Mouse (Mus musculus) kidney, postnatal 36 days (tissue): ENCODE measurements around the gene Xrcc1.
"Not testable (repeated sequence)": the region's sequence is repeated elsewhere in the genome, so short reads cannot be mapped to it uniquely, and the experiment has no call there.

Experiments used
- DNase-seq, 2 experiments: peaks; one replicate each; pipeline ENCODE4 v3.0.0; 2021 to 2022; ENCODE audit warnings: mixed read lengths in 2 of 2

Gene Xrcc1

GRCm38 (mm10) chr7:24546068-24546614, at the start of gene Xrcc1, which contains the start of gene Pinlyp:
TSS of gene Xrcc1 (plus strand) at chr7:24546289.
TSS of gene Pinlyp (minus strand) at chr7:24546118.
- DNase-seq: peak in 1 of 2 experiments; percentile 21

DNA sequence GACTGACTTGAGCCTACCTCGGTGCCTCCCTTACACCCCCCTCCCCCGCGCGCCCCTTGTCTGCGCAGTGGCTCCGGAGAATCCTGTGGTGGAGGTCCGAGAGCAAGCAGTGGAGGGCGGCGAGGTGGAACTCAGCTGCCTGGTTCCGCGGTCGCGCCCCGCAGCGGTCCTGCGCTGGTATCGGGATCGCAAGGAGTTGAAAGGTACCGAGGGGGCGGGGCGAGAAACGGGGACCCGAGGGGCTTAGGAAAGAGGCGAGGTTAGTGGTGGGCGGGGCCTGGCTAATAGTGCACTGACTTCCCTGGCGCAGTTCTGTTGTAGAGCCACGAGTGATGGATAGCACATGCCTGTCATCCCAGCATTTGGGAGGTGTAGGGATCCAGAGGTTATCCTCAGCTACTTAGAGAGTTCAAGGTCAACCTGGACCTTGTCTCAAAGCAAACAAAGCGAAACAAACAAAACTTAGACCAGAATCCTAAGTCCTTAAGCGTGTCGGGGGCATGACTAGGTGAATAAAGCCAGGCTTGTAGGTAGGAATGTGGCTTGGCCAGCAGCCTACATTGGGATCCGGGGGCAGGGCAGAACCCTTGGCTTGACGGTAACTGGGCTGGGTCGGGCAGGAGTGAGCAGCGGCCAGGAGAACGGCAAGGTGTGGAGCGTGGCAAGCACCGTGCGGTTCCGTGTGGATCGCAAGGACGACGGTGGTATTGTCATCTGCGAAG, 46.1 kb upstream of the Xrcc1 start:
- DNase-seq: peak; percentile 28 to 58

DNA sequence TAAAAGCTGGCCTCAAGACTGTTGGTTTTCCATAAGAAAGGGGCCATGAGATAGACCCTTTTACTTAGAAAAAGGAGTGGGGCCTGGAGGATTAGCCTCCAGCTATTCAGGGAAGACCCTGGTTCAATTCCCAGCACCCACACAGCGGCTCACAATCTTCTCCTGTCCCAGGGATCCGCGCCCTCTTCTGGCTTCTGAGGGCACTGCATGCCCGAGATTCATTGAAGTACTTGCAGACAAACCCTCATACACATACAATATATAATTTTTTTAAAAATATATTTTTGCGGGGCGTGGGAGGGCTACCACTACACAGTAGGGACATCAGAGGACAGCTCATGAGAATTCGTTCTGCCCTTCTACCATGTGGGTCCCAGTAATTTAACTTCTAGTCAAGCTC, 45.2 kb upstream of the Xrcc1 start:
- DNase-seq: peak in 1 of 2 experiments; percentile 68

DNA sequence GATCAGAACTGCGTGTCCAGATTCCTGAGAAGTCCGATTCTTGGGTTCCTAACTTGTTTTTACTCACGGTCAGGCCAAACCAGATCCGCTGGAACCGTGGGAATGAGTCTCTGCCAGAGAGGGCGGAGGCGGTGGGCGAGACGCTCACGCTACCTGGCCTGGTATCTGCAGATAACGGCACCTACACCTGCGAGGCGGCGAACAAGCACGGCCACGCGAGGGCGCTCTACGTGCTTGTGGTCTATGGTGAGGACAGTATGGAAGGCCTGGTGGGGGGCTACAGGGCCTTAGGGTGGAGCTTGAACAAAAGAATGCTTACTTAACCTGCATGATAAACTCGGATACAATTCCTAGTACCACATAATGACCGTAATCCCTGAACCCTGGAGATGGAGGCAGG, 44.6 kb upstream of the Xrcc1 start:
- peak in 1 of 2 experiments; percentile 66 for DNase-seq

- DNase-seq: no peak
Observed at GRCm38 (mm10) chr7:24504004-24504403, 42.1 kb upstream of the Xrcc1 start.

DNA sequence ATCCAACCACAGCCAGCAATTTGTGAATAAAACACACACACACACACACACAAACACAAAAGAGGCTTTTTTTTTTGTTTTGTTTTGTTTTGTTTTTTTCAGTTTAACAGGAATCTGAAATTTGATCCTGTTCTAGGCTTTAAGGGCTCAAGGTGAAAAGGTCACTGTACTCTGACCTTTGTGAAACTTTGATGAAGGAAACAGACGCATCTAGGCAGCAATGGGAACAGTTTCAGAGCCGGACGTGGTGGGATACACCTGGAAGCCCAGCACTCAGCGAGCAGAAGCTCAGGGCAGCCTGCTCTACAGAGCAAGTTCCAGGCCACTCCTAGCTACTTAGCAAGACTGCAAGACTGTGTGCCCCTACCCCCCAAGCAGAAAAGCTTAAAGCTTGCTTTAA, 41.2 kb upstream of the Xrcc1 start:
- no peak for DNase-seq

- DNase-seq: no peak
Observed at GRCm38 (mm10) chr7:24505447-24506064, 40.5 kb upstream of the Xrcc1 start.

GRCm38 (mm10) chr7:24506065-24506459, 40.0 kb upstream of the Xrcc1 start:
- DNase-seq: peak; percentile 10 to 48

- DNase-seq: peak; percentile 66 to 70
Observed at GRCm38 (mm10) chr7:24506476-24506837, 39.6 kb upstream of the Xrcc1 start.

GRCm38 (mm10) chr7:24506838-24507725, 39.0 kb upstream of the Xrcc1 start, which contains the start of gene Zfp428:
TSS of gene Zfp428 (plus strand) at chr7:24507006.
- DNase-seq: peak; percentile 90 to 96

DNA sequence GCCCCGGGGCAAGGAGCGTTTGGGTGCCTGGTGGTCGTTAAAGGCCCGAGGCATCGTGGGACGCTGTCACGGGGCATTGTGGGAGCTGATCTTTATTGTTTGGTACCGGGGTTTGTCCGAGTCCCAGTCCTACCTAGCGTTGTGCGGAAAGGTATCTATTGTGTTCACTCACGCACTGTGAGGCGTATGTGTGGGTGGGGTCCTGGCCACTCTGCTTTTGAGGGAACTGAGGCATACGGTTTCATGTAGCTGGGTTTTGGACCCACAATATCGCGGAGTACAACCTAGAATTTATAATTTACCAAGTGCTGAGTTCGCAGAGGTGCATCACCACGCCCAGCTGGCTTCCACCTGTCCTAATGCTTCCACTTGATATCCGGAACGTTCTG, 38.4 kb upstream of the Xrcc1 start:
- DNase-seq: peak; percentile 9 to 23

- no peak for DNase-seq
Observed at GRCm38 (mm10) chr7:24512355-24512754, 33.7 kb upstream of the Xrcc1 start, which contains the start of gene AC161166.1. TSS of gene AC161166.1 (minus strand) at chr7:24512455.

GRCm38 (mm10) chr7:24516319-24516718, 29.8 kb upstream of the Xrcc1 start:
- peak in 1 of 2 experiments; percentile 56 for DNase-seq

DNA sequence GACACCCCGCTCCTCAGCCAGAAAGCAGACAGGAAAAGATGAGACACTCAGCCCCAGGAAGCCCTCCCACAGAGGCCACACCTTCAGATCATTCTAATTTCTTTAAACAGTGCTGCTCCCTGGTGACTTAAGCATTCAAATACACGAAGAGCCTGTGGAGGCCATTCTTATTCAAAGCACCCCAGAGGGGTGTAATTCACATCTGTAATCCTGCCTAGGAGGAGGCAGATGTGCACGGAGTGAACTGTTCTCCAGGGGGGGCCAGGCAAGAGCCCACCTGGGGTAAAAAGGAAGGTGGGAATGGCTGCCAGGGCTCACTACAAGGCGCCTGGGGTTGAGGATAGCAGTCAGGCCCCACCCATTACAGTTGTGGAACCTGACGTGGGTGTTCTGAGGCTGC, 29.0 kb upstream of the Xrcc1 start:
- DNase-seq: no peak

DNA sequence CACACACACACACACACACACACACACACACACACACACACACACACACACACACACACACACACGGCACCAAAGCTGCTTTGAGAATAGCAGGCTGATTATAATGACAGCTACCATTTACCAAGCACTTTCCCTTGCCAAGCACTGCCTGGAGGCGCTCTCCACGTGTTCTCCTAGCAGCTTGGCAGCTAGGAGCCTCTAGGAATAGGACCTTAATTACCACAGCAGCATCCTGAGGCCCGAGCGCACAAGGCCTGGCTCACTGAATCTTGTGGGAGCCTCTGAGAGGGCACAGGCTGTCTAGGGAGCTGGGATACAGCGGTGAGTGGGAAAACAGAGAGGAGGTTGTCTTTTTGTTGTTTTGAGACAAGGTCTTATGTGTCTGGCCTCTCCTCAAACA, 28.4 kb upstream of the Xrcc1 start:
- DNase-seq: no peak

GRCm38 (mm10) chr7:24519130-24519529, 27.0 kb upstream of the Xrcc1 start:
- no peak for DNase-seq

DNA sequence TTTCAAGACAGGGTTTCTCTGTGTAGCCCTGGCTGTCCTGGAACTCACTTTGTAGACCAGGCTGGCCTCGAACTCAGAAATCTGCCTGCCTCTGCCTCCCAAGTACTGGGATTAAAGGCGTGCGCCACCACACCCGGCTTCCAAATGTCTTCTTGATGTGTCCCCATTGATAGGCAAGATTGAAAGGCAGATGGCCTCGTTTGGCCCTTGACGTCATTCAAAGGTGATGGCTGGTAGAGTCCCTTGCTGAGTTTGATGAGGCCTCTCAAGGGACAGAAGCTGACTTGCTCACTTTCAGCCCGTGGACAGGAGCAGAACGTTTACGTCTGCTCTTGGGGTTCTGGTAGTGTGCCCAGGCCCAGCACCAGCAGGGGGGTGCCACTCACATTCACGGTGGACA, 26.0 kb upstream of the Xrcc1 start:
- not testable (repeated sequence) for DNase-seq

- no peak for DNase-seq
Observed at GRCm38 (mm10) chr7:24522805-24523204, 23.3 kb upstream of the Xrcc1 start.

DNA sequence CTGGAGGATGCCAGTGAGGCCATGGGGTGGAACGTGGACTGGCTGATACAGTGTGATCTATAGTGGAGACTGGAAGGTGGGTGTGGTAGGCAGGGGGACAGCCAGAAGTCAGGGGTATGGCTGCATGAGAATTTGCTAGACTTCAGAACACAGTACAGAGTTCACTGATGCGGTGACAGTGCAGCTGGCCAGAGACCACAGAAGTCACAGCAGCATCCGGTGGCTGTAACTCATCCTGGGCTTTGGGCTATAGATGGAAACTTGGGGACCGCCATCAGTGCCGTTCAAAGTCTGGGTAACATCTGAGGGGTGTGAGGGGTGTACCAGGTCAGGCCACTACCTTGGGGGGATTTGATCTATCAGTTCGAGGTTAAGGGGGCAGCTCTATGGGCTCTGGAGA, 22.4 kb upstream of the Xrcc1 start:
- no peak for DNase-seq

GRCm38 (mm10) chr7:24524978-24525377, 21.1 kb upstream of the Xrcc1 start:
- DNase-seq: no peak

DNA sequence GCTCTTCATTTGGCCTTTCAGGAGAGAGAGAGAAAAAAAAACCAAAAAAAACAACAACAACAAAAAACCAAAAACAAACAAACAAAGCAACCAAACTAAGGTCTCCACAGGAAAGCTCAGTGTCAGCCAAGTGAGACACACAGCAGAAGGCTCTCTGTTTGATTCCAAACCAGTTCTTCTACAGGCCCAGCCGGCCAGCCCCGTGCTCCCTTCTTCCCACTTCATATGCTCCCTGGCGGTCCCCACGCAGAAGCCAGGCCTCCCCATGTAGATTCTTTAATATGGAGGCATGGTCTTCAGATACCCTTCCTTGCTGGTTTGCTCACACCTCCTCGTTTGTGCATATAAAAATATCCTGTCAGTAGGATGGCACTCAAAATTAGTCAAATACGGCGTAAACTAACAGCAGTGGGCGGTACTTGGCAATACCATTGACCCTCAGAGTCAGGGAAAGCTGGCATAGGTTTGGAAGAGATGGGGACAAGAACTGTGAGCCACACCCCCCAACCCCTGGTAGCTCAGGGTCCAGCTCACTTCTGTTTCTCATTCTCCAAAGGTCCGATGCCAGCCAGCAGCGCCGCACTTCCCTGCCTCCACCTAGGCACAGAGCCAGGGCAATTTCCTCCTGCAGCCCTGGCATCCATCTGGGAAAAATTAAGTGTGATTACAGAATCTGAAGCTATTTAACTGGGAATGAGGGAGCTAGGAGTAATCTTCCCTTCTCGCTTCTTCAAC, 20.2 kb upstream of the Xrcc1 start:
- peak in 1 of 2 experiments; percentile 33 for DNase-seq

DNA sequence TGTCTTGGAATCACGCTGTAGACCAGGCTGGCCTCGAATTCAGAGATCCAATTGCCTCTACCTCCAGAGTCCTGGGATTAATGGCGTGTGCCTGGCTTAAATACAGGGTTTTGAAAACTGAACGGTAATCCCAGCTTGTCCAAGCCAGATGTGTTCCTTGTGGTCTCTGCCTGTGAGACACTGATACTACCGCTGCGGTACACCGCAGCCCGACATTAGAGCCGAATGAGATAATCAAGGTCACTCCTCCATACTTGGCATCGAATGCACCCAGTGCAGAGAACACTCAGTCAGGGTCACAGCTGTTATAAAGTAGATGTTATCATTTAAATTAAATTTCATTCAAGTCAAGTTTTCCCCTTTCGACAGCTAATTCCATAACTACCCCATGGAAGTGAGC, 17.2 kb upstream of the Xrcc1 start:
- no peak for DNase-seq
